Mouse (Mus musculus) hindbrain, embryonic 10.5 days (tissue): ENCODE data around the gene Hoxa10. TPM values are rescaled to one million over a fixed set of nuclear protein-coding genes. Genes with fewer than 3 reads are reported as not detected.

ENCODE experiments used
- DNase-seq: peaks from one replicate; pipeline ENCODE4 v3.0.0-alpha.2; 2017; ENCODE audit warnings: low spot score
- H3K27ac ChIP-seq: fragments of 300-500 bp; sonication (generic); 2 replicates; pipeline ENCODE4 v1.5.1; 2016; ENCODE audit warnings: mild to moderate bottlenecking, moderate library complexity
- H3K27me3 ChIP-seq: fragments of 300-500 bp; sonication (generic); 2 replicates; pipeline ENCODE4 v1.6.1; 2016; ENCODE audit warnings: mild to moderate bottlenecking; ENCODE audit not compliant: poor library complexity, insufficient read depth, severe bottlenecking
- H3K36me3 ChIP-seq: fragments of 300-500 bp; sonication (generic); 2 replicates; pipeline ENCODE4 v1.6.1; 2016; ENCODE audit warnings: mild to moderate bottlenecking, moderate library complexity
- H3K4me1 ChIP-seq: fragments of 300-500 bp; sonication (generic); replicated peaks from 2 replicates; pipeline ENCODE4 v1.6.1; 2016; ENCODE audit warnings: mild to moderate bottlenecking
- H3K4me3 ChIP-seq: fragments of 300-500 bp; sonication (generic); 2 replicates; pipeline ENCODE4 v1.5.1; 2016; ENCODE audit warnings: mild to moderate bottlenecking, moderate library complexity
- H3K9me3 ChIP-seq: fragments of 300-500 bp; sonication (generic); 2 replicates; pipeline ENCODE4 v1.6.1; 2016; ENCODE audit warnings: mild to moderate bottlenecking, moderate library complexity
- whole genome bisulfite sequencing: fragments of 180-500 bp; shearing (Covaris S2); methylation state at CpG from one replicate; pipeline ENCODE4 v1.1.7; 2016; 5-methylcytosine and 5-hydroxymethylcytosine counted together
- microRNA counts: library from miRNA; unstranded; fragments of <30 nt; microRNA quantifications from one replicate; lab custom pipeline; 2017
- polyA plus RNA-seq: library from polyadenylated mRNA; unstranded; fragments of >200 nt; fragmentation: Nextera tagmentation; extraction: Ambion mirVana; gene quantifications from 2 replicates; pipeline ENCODE4 v1.2.1, GENCODE M21; 2016

The Hoxa10 gene
- polyA plus RNA-seq, 1 experiment from 2014 or later: not detected

DNA sequence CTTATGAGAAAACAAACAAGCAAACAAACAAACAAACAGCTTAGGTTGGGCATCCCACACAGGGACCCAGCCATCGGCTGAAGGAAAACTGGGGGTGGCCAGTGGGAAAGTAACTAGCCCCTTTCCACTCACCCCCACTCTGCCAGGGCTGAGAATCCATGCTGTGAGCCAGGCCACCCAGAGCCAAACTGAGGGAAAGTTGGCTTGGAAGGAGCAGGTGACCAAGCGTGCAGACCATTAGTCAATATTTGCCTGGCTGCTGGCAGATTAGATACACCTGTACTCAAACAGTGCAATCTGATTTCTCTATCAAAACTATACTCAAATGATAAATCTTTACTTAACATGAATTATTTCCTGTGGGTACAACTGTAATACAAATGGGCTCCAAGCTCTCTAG lies 58.6 kb downstream of the Hoxa10 start:
- H3K9me3 ChIP-seq: no peaks in the 10 kb centered on the region
- DNase-seq: no peak
- no peak overlapping the region for H3K4me3 ChIP-seq
- H3K27ac ChIP-seq: no peak overlapping the region
- WGBS: 19% methylated on average over 2 of the region's 2 CpGs
- no peaks in the 10 kb centered on the region; the same call in 1 of the 2 replicates for H3K4me1 ChIP-seq
- H3K36me3 ChIP-seq: no peaks in the 10 kb centered on the region
- peaks cover 100% of the 10 kb centered on the region for H3K27me3 ChIP-seq

MicroRNA genes within 50 kb of the gene (microRNA counts, 519-probe panel; counts per million panel counts)
- 1,255 counts per million, percentile 77 among the panel's probes with 10 or more counts for microRNA mmu-miR-196b (lab: Ali Mortazavi, UCI)

Other genes with a start within 250 kb of the Hoxa10 start
- gene Skap2, start 228.3 kb downstream of the Hoxa10 start, polyA plus RNA-seq: 14.5 and 18.1 TPM in 2 replicates
- gene Hoxa1, start 82.5 kb downstream of the Hoxa10 start, polyA plus RNA-seq: 0.77 and 1.4 TPM in 2 replicates
- gene Hoxa2, start 76.0 kb downstream of the Hoxa10 start, polyA plus RNA-seq: 31.4 and 56.9 TPM in 2 replicates
- gene 5730596B20Rik, start 63.4 kb downstream of the Hoxa10 start, polyA plus RNA-seq: 0.90 and 3.6 TPM in 2 replicates
- 0.14 and 4.3 TPM in 2 replicates for gene Hoxa4, start 49.1 kb downstream of the Hoxa10 start, polyA plus RNA-seq
- gene Hoxa5, start 36.3 kb downstream of the Hoxa10 start, polyA plus RNA-seq: 1.8 TPM in 1 of 2 replicates, not detected in the other
- gene Hoxa6, start 32.1 kb downstream of the Hoxa10 start, polyA plus RNA-seq: not detected in 2 replicates
- gene Hoxa3, start 27.5 kb downstream of the Hoxa10 start, polyA plus RNA-seq: 3.6 and 9.7 TPM in 2 replicates
- gene Gm28308, start 27.5 kb downstream of the Hoxa10 start, polyA plus RNA-seq: not detected in 2 replicates
- not detected in 2 replicates for gene Hoxa7, start 19.0 kb downstream of the Hoxa10 start, polyA plus RNA-seq
- gene Hoxa9, start 9.8 kb downstream of the Hoxa10 start, polyA plus RNA-seq: not detected in 2 replicates
- not detected in 2 replicates for gene Hoxa11, start 5.0 kb upstream of the Hoxa10 start, polyA plus RNA-seq
- not detected in 2 replicates for gene Hoxa13, start 20.0 kb upstream of the Hoxa10 start, polyA plus RNA-seq
- 2.3 and 4.3 TPM in 2 replicates for gene Evx1, start 72.6 kb upstream of the Hoxa10 start, polyA plus RNA-seq